ENCODE assay signal across 17 mouse cellular contexts in genomic region chr10:90144444-90144843, GRCm38 (mm10).
"Had no signal": no experiment of that assay in that cellular context is flagged by ENCODE, and none has a peak within 500 bp of the region (broad histone marks: within the 10 kb centered on the region; RNA-seq: fewer than 3 reads in every experiment).

No protein-coding gene starts in this region.

- H3K4me3 ChIP-seq: kidney, embryonic 15.5 days; left cerebral cortex, adult 2 months; limb, embryonic 12.5 days; limb, embryonic 15.5 days; midbrain, embryonic 12.5 days had no signal

- H3K36me3 ChIP-seq: kidney, embryonic 15.5 days; limb, embryonic 12.5 days; limb, embryonic 15.5 days; midbrain, embryonic 12.5 days had no signal

- H3K4me1 ChIP-seq: kidney, embryonic 15.5 days; limb, embryonic 12.5 days; limb, embryonic 15.5 days; midbrain, embryonic 12.5 days had no signal

- H3K4me2 ChIP-seq: kidney, embryonic 15.5 days; limb, embryonic 12.5 days; limb, embryonic 15.5 days; liver, embryonic 11.5 days; lung, embryonic 14.5 days; midbrain, embryonic 12.5 days had no signal

- ATAC-seq: liver, postnatal 0 days; lung, postnatal 0 days; midbrain, embryonic 16.5 days had no signal

- H3K27me3 ChIP-seq: kidney, embryonic 15.5 days; limb, embryonic 12.5 days; limb, embryonic 15.5 days; midbrain, embryonic 12.5 days had no signal

- H3K27ac ChIP-seq: kidney, embryonic 15.5 days; left cerebral cortex, adult 2 months; limb, embryonic 12.5 days; limb, embryonic 15.5 days; liver, embryonic 14.5 days; macrophage; midbrain, embryonic 12.5 days had no signal

- H3K9ac ChIP-seq: kidney, embryonic 15.5 days; limb, embryonic 12.5 days; limb, embryonic 15.5 days; liver, embryonic 14.5 days; liver, postnatal 0 days; lung, embryonic 14.5 days; midbrain, embryonic 12.5 days had no signal

- DNase-seq: kidney, postnatal 10 days; kidney, postnatal 36 days; layer of hippocampus, postnatal 36 days; liver, postnatal 0 days; lung, embryonic 14.5 days; thymus, adult 18-20 months; thymus, postnatal 36 days had no signal

- H3K9me3 ChIP-seq: limb, embryonic 12.5 days; limb, embryonic 15.5 days; midbrain, embryonic 12.5 days had no signal
